Mouse (Mus musculus) forebrain, embryonic 12.5 days (tissue): ENCODE measurements around the gene 9430097D07Rik. TPM values are rescaled to one million over a fixed set of nuclear protein-coding genes. Genes with fewer than 3 reads are reported as not detected.

Experiments used
- ATAC-seq: fragments of 200-750 bp; cut with Nextera tagmentation; 2 replicates; pipeline ENCODE4 v1.8.0; 2017; ENCODE audit warnings: moderate TSS enrichment; ENCODE audit not compliant: low FRiP score
- H3K27ac ChIP-seq: fragments of 300-500 bp; sonication (generic); 2 replicates; pipeline ENCODE4 v1.5.1; 2016; ENCODE audit warnings: mild to moderate bottlenecking
- H3K27me3 ChIP-seq: fragments of 300-500 bp; sonication (generic); 2 replicates; pipeline ENCODE4 v1.6.1; 2016; ENCODE audit warnings: mild to moderate bottlenecking
- H3K36me3 ChIP-seq: fragments of 300-500 bp; sonication (generic); replicated peaks from 2 replicates; pipeline ENCODE4 v1.6.1; 2016; ENCODE audit warnings: mild to moderate bottlenecking
- H3K4me1 ChIP-seq: fragments of 300-500 bp; sonication (generic); 2 replicates; pipeline ENCODE4 v1.6.1; 2016
- H3K4me2 ChIP-seq: fragments of 300-500 bp; sonication (generic); 2 replicates; pipeline ENCODE4 v1.6.1; 2016; ENCODE audit warnings: mild to moderate bottlenecking, moderate library complexity
- H3K4me3 ChIP-seq: fragments of 300-500 bp; sonication (generic); replicated peaks from 2 replicates; pipeline ENCODE4 v1.5.1; 2016; ENCODE audit warnings: mild to moderate bottlenecking
- H3K9ac ChIP-seq: fragments of 300-500 bp; sonication (generic); 2 replicates; pipeline ENCODE4 v1.6.1; 2016; ENCODE audit warnings: mild to moderate bottlenecking
- H3K9me3 ChIP-seq: fragments of 300-500 bp; sonication (generic); 2 replicates; pipeline ENCODE4 v1.6.1; 2016
- WGBS: fragments of 180-500 bp; shearing (Covaris S2); methylation state at CpG from one replicate; pipeline ENCODE4 v1.1.7; 2016; 5-methylcytosine and 5-hydroxymethylcytosine counted together
- polyA plus RNA-seq: library from polyadenylated mRNA; unstranded; fragments of >200 nt; fragmentation: Nextera tagmentation; extraction: Ambion mirVana; gene quantifications from 2 replicates; pipeline ENCODE4 v1.2.1, GENCODE M21; 2016

The 9430097D07Rik gene
- polyA plus RNA-seq, 1 experiment from 2014 or later: 0.19 TPM

DNA sequence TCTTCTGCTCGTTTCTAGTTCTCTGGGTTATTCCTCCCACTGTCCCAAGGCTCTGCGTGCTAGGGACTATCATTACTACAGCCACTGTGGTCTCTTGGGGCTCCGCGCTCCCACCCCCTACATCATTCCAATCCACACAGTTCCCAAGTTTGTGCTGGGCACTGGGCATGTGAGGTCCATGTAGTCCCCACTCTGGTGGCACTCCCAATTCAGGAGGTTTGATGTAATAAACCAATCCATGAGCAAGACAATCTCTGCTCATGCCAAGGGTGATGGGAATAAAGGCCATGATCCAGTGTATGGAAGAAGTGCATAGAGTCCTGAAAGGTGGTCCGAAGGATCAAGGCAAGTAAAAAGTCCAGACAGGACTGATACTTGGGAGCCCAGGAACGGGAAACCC is 987 bp downstream of the 9430097D07Rik start, which contains the start of gene Pip5kl1:
Gene Pip5kl1, plus strand, starts transcription at position 301 of the 400 bp plus-strand sequence.
- 81% methylated on average over 6 of the region's 6 CpGs for WGBS
- H3K27ac ChIP-seq: no peak within 1 kb of the TSS

DNA sequence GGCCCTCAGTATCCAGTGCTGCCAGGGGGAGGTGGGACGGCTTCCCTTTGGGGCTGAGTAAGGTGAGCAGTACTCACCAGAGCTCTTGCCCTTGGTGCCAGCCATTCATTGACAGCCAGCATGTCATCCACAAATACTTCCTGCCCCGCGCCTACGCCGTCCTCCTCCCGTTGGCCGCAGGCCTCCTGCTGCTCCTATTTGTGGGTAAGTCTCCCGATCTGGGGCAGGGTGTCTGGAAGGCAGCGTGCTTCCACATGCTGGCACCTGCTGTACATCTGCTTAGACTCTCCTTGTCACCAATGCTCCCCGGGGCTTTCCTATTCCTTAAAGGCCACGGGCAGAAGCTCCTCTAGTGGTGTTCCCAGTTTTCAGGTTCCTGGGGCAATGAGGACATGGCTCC is 3.3 kb downstream of the 9430097D07Rik start:
- WGBS: 96% methylated on average over 11 of the region's 11 CpGs
- H3K9ac ChIP-seq: no peak overlapping the region
- peaks cover 18% of the 10 kb centered on the region for H3K4me1 ChIP-seq
- peaks cover 13% of the 10 kb centered on the region for H3K27me3 ChIP-seq
- peaks cover 15% of the 10 kb centered on the region for H3K36me3 ChIP-seq
- no peak for ATAC-seq
- peak overlapping the region; percentile 97; the same call in 1 of the 2 replicates for H3K4me2 ChIP-seq
- no peak overlapping the region for H3K4me3 ChIP-seq
- no peaks in the 10 kb centered on the region for H3K9me3 ChIP-seq
- H3K27ac ChIP-seq: no peak overlapping the region

More for the DNA sequence above, 987 bp downstream of the 9430097D07Rik start, which contains the start of gene Pip5kl1:
- peaks cover 36% of the 10 kb centered on the region for H3K27me3 ChIP-seq
- H3K4me2 ChIP-seq: peak within 1 kb of the TSS; percentile 100
- H3K9me3 ChIP-seq: no peaks in the 10 kb centered on the region
- ATAC-seq: no peak
- no peaks in the 10 kb centered on the region for H3K36me3 ChIP-seq
- H3K4me1 ChIP-seq: peaks cover 18% of the 10 kb centered on the region
- H3K4me3 ChIP-seq: peak within 1 kb of the TSS; percentile 54
- H3K9ac ChIP-seq: peak within 1 kb of the TSS; percentile 69

DNA sequence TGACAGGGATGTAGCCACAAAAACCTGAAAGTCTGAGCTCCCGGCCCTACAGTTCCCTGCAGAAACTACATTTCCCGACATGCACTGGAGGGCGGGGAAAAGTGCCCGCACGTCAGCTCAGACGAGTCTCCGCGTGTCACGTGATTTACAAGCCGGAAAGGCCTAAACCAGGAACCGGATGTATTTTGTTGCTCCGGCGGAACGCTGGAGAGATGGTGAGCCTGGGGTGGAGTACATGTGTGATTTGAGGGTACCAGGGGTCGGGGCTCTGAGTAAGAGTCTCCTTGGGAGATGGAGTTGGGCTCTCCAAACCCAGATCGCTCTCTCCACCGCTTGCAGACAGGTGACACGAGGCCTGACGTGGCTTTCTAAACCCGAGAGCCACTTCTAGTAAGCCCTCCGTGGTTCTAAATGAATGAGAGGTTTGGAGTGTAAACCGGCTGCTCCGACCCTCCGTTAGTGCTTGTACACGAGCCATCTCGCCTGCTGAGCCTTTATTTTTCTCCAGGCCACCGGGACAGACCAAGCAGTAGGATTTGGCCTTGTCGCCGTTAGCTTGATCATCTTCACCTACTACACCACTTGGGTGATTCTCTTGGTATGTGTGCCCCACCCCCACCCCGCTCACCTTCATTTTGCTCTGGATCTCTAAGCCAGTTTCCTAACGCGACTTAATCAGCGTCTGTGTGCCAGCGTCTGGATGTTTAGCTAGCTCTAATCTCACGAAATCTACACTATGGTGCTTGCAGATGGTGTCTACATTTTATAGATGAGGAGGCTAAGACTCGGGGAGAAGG is 4.6 kb downstream of the 9430097D07Rik start, which contains the start of gene Dpm2:
Gene Dpm2, plus strand, starts transcription at position 161 of the 797 bp plus-strand sequence.
- 2% methylated on average over 36 of the region's 36 CpGs for WGBS
- no peaks in the 10 kb centered on the region for H3K9me3 ChIP-seq
- H3K27me3 ChIP-seq: no peaks in the 10 kb centered on the region
- H3K4me2 ChIP-seq: peak within 1 kb of the TSS; percentile 97
- ATAC-seq: peak; percentile 82
- peaks cover 25% of the 10 kb centered on the region for H3K36me3 ChIP-seq
- H3K9ac ChIP-seq: peak within 1 kb of the TSS; percentile 74
- peak within 1 kb of the TSS; percentile 72 for H3K4me3 ChIP-seq
- peaks cover 15% of the 10 kb centered on the region for H3K4me1 ChIP-seq
- peak within 1 kb of the TSS; percentile 53; the same call in 1 of the 2 replicates for H3K27ac ChIP-seq

DNA sequence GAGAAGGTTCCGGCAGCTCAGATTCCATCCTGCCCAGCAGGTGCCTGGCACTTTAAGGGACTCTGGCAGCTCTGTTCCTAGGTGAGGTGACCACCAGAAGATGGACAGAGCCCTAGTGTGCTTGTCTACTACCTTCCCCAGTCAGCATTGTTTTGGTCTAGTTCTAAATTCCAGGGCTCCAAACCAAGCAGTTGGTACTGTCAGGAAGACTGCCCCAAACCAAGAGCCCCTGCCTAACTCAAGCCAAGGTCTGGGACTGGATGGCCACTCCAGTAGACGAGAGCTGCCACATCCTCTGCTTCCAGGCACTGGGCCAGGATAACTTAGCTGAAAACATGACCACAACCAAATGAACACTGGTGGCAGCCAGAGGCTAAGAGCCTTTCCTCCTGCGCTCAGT is 6.5 kb downstream of the 9430097D07Rik start:
- H3K4me2 ChIP-seq: no peak overlapping the region
- WGBS: 92% methylated on average over 3 of the region's 3 CpGs
- no peak overlapping the region for H3K27ac ChIP-seq
- peaks cover 44% of the 10 kb centered on the region for H3K36me3 ChIP-seq
- no peak overlapping the region for H3K4me3 ChIP-seq
- ATAC-seq: no peak
- H3K4me1 ChIP-seq: peaks cover 12% of the 10 kb centered on the region
- no peaks in the 10 kb centered on the region for H3K27me3 ChIP-seq
- no peaks in the 10 kb centered on the region for H3K9me3 ChIP-seq
- no peak overlapping the region for H3K9ac ChIP-seq

DNA sequence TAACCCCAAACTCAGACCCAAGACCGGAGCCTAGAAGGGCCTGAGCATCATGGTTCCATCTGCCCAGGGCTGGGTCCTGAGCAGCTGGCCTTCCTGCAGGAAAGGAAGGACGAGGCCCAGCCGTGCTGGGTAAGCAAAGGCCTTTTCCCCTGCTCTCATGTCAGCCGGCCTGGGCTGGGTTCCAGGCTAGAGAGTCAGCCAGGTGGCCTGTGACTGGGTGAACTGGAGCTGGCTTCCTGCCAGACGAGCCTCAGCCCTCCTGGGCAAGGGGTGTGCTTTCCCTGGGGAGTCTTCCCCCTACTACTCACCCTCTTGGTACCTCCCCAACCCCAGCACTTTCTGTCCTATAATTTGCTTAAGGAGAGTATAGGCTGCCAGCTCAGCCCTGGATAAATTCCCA is 7.3 kb downstream of the 9430097D07Rik start:
- 75% methylated on average over 5 of the region's 5 CpGs for WGBS
- ATAC-seq: no peak
- no peak overlapping the region for H3K4me2 ChIP-seq
- no peaks in the 10 kb centered on the region for H3K9me3 ChIP-seq
- H3K36me3 ChIP-seq: peaks cover 52% of the 10 kb centered on the region
- H3K4me3 ChIP-seq: no peak overlapping the region
- no peak overlapping the region for H3K9ac ChIP-seq
- no peaks in the 10 kb centered on the region for H3K27me3 ChIP-seq
- H3K27ac ChIP-seq: no peak overlapping the region
- peaks cover 12% of the 10 kb centered on the region for H3K4me1 ChIP-seq

DNA sequence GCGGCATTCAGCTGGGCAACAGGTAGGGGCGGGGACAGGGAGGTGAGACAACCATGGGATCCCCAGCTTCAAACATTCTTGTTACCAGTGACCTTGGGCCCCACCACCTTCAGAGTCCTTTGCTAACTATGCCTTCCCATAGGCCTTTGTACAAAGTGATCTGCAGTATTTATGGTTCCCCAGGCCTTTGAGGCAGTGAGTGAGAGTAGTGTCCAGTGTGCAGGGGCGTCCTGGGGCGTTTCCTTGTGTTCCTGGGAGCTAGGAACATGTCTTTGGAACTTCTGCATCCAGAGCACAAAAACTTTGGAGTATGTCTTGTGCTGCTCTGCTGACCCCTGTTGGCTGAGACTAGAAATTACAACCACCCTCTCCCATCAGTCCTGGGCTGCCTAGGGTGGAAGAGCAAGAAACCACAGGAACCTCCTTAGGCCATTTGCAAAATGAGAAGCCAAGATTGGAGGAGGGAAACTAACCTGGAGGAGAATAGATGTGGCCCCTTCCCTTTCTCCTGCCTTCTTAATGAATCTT is 8.9 kb downstream of the 9430097D07Rik start:
- H3K9ac ChIP-seq: no peak overlapping the region
- H3K36me3 ChIP-seq: peaks cover 59% of the 10 kb centered on the region
- no peaks in the 10 kb centered on the region for H3K27me3 ChIP-seq
- H3K9me3 ChIP-seq: no peaks in the 10 kb centered on the region
- ATAC-seq: no peak
- no peak overlapping the region for H3K4me3 ChIP-seq
- no peak overlapping the region for H3K4me2 ChIP-seq
- 47% methylated on average over 4 of the region's 4 CpGs for WGBS
- H3K27ac ChIP-seq: no peak overlapping the region
- peaks cover 6% of the 10 kb centered on the region for H3K4me1 ChIP-seq

DNA sequence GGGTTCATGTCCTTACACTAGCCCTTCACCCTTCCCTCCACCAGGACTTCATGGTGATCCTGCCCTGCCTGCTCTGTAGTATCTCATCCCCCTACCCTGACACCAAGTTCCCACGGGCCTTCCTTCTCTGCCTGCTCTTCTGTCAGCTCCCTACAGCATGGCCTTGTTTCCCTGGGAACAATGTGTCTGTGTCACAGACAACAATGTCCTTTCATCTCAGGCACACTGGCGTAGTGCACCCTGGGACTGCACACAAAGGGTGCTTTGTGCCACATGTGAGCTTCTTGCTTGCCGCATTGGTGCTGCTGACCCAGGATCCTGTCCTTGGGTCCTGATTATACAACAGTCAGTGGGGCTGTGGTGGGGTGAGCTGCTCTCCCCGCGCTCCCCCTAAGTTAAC is 15.9 kb downstream of the 9430097D07Rik start:
- WGBS: 6% methylated on average over 5 of the region's 5 CpGs

DNA sequence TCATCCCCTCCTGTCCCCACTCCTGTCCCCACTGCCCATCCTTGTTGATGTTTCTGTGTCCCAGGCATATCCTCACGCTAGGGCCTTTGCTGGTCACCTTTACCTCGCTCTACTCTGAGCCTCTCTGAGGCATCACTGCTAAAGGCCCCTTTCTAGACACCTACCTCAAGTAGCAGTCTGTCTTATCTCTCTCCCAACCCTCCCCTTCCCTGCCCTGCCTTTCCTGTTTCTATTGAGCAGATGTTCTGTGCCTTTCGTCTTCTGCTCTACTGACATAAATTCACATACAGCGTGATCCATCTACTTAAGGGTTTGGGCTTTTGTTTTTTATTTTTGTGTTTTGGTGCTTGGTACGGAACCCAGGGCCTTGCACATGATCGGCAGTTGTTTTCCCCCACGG is 19.5 kb downstream of the 9430097D07Rik start:
- H3K9me3 ChIP-seq: no peaks in the 10 kb centered on the region
- H3K4me1 ChIP-seq: peaks cover 53% of the 10 kb centered on the region
- H3K36me3 ChIP-seq: no peaks in the 10 kb centered on the region
- H3K27ac ChIP-seq: peak overlapping the region; percentile 42; the same call in 1 of the 2 replicates
- no peaks in the 10 kb centered on the region for H3K27me3 ChIP-seq
- H3K4me3 ChIP-seq: no peak overlapping the region
- H3K4me2 ChIP-seq: no peak overlapping the region
- no peak for ATAC-seq
- WGBS: 86% methylated on average over 7 of the region's 7 CpGs
- H3K9ac ChIP-seq: peak overlapping the region; percentile 17; the same call in 1 of the 2 replicates

More for the DNA sequence above, 15.9 kb downstream of the 9430097D07Rik start:
- Histone ChIP-seq H3K36me3 (peaks cover 21% of the 10 kb centered on the region), H3K9ac (peak overlapping the region; percentile 39; the same call in 1 of the 2 replicates), H3K27ac (peak overlapping the region; percentile 88), H3K9me3 (no peaks in the 10 kb centered on the region), H3K4me2 (peak overlapping the region; percentile 25; the same call in 1 of the 2 replicates), H3K4me3 (no peak overlapping the region), H3K27me3 (no peaks in the 10 kb centered on the region), H3K4me1 (peaks cover 53% of the 10 kb centered on the region)
- peak; percentile 83 for ATAC-seq

DNA sequence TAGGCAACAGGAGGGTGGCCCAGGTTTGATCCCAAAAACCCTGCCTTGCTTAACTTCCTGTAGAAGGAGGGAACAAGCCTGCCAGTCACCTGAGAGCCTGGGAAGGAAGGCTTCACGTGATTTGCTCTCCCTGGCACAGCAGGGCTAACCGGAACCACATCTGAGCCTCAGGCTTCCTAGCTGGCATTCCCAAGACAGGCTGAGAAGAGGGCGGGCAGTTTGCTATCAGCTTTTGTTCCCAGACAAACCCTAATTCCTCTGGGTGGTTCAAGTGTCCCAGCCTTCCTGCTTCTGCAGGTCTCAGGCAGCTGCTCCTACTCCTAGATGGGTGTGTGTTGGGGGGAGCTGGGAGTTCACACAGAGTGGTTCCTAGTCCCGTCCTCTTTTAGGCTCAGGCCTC is 20.0 kb downstream of the 9430097D07Rik start:
- H3K27ac ChIP-seq: peak overlapping the region; percentile 36; the same call in 1 of the 2 replicates
- peak overlapping the region; percentile 17; the same call in 1 of the 2 replicates for H3K9ac ChIP-seq
- H3K4me1 ChIP-seq: peaks cover 48% of the 10 kb centered on the region
- no peak overlapping the region for H3K4me3 ChIP-seq
- no peaks in the 10 kb centered on the region for H3K36me3 ChIP-seq
- no peak overlapping the region for H3K4me2 ChIP-seq
- ATAC-seq: no peak
- 37% methylated on average over 4 of the region's 4 CpGs for WGBS
- no peaks in the 10 kb centered on the region for H3K27me3 ChIP-seq
- no peaks in the 10 kb centered on the region for H3K9me3 ChIP-seq

DNA sequence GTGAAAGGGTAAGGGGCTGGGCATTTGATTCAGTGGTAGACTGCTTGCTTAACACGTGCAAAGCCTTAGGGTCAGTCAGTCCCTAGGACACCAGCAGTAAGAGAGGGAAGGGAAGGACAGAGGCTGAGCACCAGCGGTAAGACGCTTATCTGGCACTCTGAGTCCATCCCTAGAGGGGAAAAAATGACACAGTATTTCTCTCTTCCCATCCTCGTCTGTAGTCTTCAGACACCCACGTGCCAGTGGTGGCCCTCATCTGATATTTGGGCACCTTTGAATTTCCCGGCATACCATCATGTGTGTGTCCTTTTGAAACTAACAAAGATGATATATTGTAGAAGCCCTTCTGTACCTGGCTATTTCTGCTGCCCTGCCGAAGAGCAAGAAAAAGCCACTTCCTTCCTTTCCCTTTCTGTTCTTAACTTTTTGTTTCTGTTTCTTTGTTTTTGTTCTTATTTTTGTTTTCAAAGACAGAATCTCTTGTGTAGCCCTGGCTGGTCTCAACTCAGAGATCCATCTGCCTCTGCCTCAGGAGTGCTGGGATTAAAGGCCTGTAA is 21.8 kb downstream of the 9430097D07Rik start:
- Histone ChIP-seq H3K4me1 (peaks cover 35% of the 10 kb centered on the region), H3K4me3 (no peak overlapping the region), H3K27ac (no peak overlapping the region), H3K9ac (no peak overlapping the region), H3K36me3 (no peaks in the 10 kb centered on the region), H3K27me3 (no peaks in the 10 kb centered on the region), H3K9me3 (no peaks in the 10 kb centered on the region), H3K4me2 (no peak overlapping the region)
- no peak for ATAC-seq
- 76% methylated on average over 7 of the region's 7 CpGs for WGBS

DNA sequence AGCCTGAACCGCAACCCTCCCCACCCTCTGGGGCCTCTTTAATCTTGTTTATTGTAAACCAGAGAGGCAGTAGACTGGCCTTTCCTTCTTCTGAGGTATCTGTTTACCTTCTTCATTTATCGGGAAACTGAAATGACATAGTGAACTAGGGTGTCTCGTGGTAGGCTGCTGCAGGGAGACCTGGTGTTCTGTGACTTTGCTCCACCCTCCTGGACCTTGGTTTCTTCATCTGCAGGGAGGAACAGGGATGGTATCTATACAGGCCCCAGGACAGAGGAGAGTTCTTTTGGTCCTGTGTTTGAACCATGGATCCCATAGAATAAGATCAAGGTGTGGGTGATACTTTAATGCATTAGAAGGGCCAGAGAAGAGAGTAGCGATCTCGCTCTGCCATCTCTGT is 24.2 kb downstream of the 9430097D07Rik start:
- ATAC-seq: no peak
- Histone ChIP-seq H3K4me3 (no peak overlapping the region), H3K9me3 (no peaks in the 10 kb centered on the region), H3K4me1 (peaks cover 20% of the 10 kb centered on the region), H3K9ac (no peak overlapping the region), H3K36me3 (no peaks in the 10 kb centered on the region), H3K27ac (no peak overlapping the region), H3K27me3 (no peaks in the 10 kb centered on the region), H3K4me2 (no peak overlapping the region)
- WGBS: 94% methylated on average over 5 of the region's 5 CpGs

DNA sequence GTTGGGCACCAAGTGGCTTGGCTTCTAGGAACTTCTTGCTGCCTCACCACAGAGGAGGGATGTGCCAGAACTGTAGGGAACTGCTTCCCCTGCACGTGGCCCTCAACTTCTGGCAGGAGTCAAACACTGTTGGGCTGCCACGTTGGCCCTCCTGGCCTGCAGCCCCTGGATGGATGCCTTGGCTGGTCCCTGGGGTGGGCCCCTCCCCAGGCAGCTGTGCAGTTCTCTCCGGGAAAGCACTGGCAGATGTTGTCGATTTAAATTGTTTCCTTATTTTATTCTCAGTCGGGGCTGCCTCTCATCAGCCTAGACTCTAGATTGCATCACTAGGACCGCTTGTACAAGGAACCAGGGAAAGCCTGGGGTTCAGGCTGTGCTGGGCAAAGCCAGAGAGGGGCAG is 25.7 kb downstream of the 9430097D07Rik start:
- H3K9ac ChIP-seq: no peak overlapping the region
- no peak for ATAC-seq
- H3K4me2 ChIP-seq: no peak overlapping the region
- peaks cover 9% of the 10 kb centered on the region for H3K4me1 ChIP-seq
- H3K9me3 ChIP-seq: no peaks in the 10 kb centered on the region
- 79% methylated on average over 6 of the region's 6 CpGs for WGBS
- H3K36me3 ChIP-seq: no peaks in the 10 kb centered on the region
- no peaks in the 10 kb centered on the region for H3K27me3 ChIP-seq
- H3K27ac ChIP-seq: no peak overlapping the region
- no peak overlapping the region for H3K4me3 ChIP-seq
